Mouse (Mus musculus): ENCODE measurements around the gene Dnajc5g.

The Dnajc5g gene

GRCm38 (mm10) chr5:31108000-31108490, 2.0 kb downstream of the Dnajc5g start, which contains the start of gene Slc30a3:
Slc30a3 (minus strand) TSS chr5:31108237.
- no peak for DNase-seq (ENCODE audit: low spot score)

GRCm38 (mm10) chr5:31110781-31111180, 4.7 kb downstream of the Dnajc5g start:
- no peak for DNase-seq (ENCODE audit: low spot score)

DNA sequence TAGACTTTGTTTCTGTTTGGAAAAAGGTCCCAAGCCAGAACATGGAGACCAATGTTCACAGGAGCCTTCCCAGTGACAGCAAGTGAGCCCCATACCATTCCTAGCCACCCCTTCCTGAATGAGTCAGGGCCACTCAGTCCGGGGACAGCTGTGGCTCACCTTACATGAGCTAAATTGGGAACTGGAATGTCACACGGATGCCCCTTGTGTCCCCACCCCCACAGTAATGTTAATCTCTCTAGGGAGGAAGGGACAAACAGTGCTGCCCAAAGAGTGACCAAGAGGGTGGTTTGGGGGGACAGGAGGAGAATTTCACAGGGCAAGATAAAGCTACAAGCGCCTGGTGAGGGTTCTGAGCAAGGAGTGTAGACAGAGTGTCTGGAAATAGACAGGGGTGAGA, 10.3 kb downstream of the Dnajc5g start, which contains the start of gene Trim54:
Gene Trim54, plus strand, starts transcription at position 359 of the 400 bp plus-strand sequence.
- no peak for DNase-seq (ENCODE audit: low spot score)

GRCm38 (mm10) chr5:31116912-31117311, 10.8 kb downstream of the Dnajc5g start:
- DNase-seq (ENCODE audit: low spot score) = no peak

DNA sequence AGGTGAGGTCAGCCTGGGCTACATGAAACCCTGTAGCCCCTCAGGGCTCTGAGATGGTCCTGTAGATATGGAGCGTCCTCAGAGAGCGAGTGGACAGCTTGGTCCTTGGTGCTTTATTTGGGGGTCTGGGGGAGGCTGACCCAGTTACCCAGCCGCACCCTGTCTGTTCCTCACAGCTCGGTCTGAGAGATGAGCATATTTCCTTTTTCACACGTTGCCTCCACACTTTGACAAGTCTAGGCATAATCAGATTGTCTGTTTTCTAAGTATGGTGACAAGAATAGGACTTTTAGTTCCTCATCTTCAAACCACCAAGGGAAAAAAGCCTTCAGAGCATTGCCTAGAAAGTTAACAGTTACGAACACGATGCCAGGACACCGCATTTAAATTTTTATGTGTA, 15.0 kb downstream of the Dnajc5g start:
- DNase-seq (ENCODE audit: low spot score) = no peak

GRCm38 (mm10) chr5:31123481-31123880, 17.4 kb downstream of the Dnajc5g start:
- DNase-seq (ENCODE audit: low spot score) = no peak

DNA sequence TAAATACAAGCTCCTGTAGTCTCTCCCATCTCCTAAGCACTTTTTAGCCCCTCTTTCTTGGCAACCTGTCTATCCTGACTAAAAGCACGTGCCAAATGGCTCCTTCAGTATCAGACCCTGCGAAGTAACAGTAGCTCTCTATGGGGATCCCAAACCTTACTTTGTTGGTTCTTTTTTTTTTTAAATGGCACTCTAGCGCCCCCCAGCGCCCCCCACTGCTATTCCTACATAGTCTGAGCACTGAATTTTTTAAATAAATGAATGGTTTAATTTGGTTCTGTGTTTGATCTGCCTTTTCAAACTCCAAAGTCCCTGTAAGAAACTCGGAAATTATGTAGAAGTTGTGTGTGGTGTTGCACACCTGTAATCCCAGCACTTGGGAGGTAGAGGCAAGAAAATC, 20.0 kb downstream of the Dnajc5g start:
- no peak for DNase-seq (ENCODE audit: low spot score)

GRCm38 (mm10) chr5:31136730-31137424, 30.8 kb downstream of the Dnajc5g start:
- no peak for DNase-seq (ENCODE audit: low spot score)

- DNase-seq (ENCODE audit: low spot score) = no peak
These were observed 31.6 kb downstream of the Dnajc5g start for GRCm38 (mm10) chr5:31137658-31138057.

- DNase-seq (ENCODE audit: low spot score) = no peak
These were observed 32.3 kb downstream of the Dnajc5g start, which contains the start of gene Ucn for GRCm38 (mm10) chr5:31138241-31138967. Ucn (minus strand) TSS chr5:31138829.

DNA sequence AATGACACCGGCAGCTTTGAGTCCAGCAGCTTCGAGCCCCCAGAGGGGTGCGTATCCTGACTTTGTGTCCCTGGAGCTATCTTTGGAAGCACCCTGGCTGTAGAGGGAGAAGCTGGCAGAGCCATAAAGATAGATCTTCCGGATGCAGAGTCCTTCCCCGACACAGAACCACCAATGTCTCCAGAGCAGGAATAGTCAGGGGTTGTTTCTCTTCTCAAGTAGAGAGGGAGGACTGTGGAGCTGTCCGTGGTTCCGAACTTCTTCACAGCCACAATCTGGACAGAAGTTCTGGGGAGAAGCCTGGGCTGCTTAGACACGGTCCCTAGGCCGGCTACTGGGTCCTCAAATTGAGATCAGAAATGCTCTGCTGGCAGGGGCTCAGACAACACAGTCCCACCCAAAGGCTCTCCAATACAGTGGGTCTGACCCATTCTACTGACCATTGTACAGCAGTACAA, 32.9 kb downstream of the Dnajc5g start:
- no peak for DNase-seq (ENCODE audit: low spot score)

DNA sequence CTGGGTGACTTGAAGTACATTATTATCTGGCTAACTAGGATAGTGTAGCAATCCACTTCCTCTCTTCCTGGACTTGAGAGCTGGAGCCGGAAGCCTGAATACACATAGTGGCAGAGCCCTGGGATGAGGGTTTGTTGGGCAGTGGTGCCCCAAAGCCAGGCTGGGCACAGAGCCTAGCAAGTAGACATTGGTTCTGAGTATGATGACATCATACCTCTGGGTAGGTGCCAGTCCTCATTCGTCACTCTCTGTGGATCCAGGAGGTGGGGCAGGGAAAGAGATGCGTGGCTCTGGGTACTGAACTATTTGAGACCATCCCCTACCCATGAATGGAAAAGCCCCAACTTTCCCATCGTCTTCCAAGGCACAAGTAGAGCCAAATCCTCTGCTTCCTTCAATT, 43.7 kb downstream of the Dnajc5g start:
- DNase-seq (ENCODE audit: low spot score) = no peak

GRCm38 (mm10) chr5:31151746-31152145, 45.7 kb downstream of the Dnajc5g start:
- DNase-seq (ENCODE audit: low spot score) = no peak

DNA sequence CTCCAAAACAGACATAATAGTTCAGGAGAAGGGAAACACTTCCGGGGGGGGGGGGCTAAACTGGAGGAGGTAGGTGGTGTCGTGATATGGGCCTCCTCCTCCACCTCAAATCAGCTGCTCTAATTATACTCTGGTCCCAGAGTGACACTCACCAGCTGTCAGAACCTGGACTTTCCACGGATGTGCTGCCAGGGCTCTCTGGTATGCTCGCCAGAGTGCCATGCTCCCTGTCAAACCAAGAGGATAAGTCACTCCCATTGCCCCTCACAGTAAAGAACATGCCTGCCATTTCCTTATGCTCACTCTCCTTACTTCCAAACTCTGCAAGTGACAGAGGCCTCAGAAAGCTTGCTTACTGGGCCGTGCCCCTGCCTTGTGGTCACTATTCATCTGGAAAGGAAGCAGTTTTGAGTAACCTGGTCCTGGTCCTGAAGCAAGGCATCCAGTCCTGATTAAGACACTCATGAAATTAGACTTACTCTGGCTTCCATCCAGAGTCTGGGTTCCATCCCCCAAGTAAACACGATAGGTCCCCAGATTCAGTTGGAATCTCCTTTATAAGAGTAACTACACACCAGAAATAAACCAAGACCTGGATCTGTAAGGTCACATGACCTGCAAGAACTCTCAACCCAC, 47.5 kb downstream of the Dnajc5g start:
- no peak for DNase-seq (ENCODE audit: low spot score)

- DNase-seq (ENCODE audit: low spot score) = peak; percentile 66
These were observed 48.1 kb downstream of the Dnajc5g start, which contains the start of gene Mpv17 for GRCm38 (mm10) chr5:31154152-31154553. Mpv17 (minus strand) TSS chr5:31154251.

Measured in layer of hippocampus, adult 9-10 months (tissue).